Mouse (Mus musculus): ENCODE measurements around the gene Src. TPM values are rescaled to one million over a fixed set of nuclear protein-coding genes. Genes with fewer than 3 reads are reported as not detected.

Src gene
- polyA plus RNA-seq (2012; rRNA removed; ENCODE audit: low replicate concordance), result 17.7 and 47.7 TPM in 2 replicates

DNA sequence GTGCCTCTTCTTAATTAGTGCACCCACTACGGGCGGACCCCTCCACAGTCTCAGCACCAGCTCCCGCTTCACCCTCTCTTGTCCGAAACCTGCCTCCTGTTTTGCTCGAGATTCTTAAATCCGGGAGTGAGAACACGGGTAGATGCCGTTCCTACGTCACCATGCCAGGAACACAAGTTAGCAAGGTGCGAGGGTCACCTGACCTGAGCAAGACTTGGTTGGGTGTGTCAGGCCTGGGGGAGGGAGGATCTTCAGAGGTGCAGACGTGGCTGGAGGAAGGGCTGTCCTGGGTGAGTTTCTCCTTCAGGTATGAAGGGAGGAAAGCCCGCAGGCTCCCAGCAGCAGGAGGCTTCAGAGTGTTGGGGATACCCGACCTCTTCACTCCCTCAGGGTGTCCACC lies at the start of gene Src:
Src (plus strand) TSS at position 239 of the 400 bp plus-strand sequence.

Other genes starting within 250 kb of the Src start
- 3.3 and 7.1 TPM in 2 replicates for gene Rbl1, start 213.9 kb upstream of the Src start, polyA plus RNA-seq (2012; rRNA removed; ENCODE audit: low replicate concordance)
- gene Rpn2, start 139.4 kb upstream of the Src start, polyA plus RNA-seq (2012; rRNA removed; ENCODE audit: low replicate concordance), result 284 and 285 TPM in 2 replicates
- gene Mroh8, start 138.9 kb upstream of the Src start, polyA plus RNA-seq (2012; rRNA removed; ENCODE audit: low replicate concordance), result 0.16 and 0.19 TPM in 2 replicates
- gene Ghrh, start 70.9 kb upstream of the Src start, polyA plus RNA-seq (2012; rRNA removed; ENCODE audit: low replicate concordance), result 0.43 TPM in 1 of 2 replicates, not detected in the other
- gene Manbal, start 50.9 kb upstream of the Src start, polyA plus RNA-seq (2012; rRNA removed; ENCODE audit: low replicate concordance), result 97.6 and 107 TPM in 2 replicates
- gene Nnat, start 141.6 kb downstream of the Src start, polyA plus RNA-seq (2012; rRNA removed; ENCODE audit: low replicate concordance), result 218 and 2,123 TPM in 2 replicates
- gene Blcap, start 152.8 kb downstream of the Src start, polyA plus RNA-seq (2012; rRNA removed; ENCODE audit: low replicate concordance), result 78.9 and 166 TPM in 2 replicates

Data from subcutaneous adipose tissue, adult 2 months (tissue).